Mouse (Mus musculus) forebrain, embryonic 14.5 days (tissue): ENCODE results near the gene Lcor. TPM values are rescaled to one million over a fixed set of nuclear protein-coding genes. Genes with fewer than 3 reads are reported as not detected.
A peak's percentile ranks its signal among the peaks of the same experiment; 100 is the strongest.

Experiments
- ATAC-seq: fragments of 200-750 bp; cut with Nextera tagmentation; 2 replicates; pipeline ENCODE4 v1.8.0; 2017; ENCODE audit warnings: mild to moderate bottlenecking, moderate library complexity
- DNase-seq: peaks from one replicate; pipeline ENCODE4 v3.0.0-alpha.2; 2015; ENCODE audit warnings: low spot score
- H3K27ac ChIP-seq: fragments of 300-500 bp; sonication (generic); 2 replicates; pipeline ENCODE4 v1.5.1; 2014; ENCODE audit warnings: low read depth, mild to moderate bottlenecking, control low read depth, low read length, moderate library complexity
- H3K27me3 ChIP-seq: fragments of 300-500 bp; sonication (generic); replicated peaks from 2 replicates; pipeline ENCODE4 v1.6.1; 2014; ENCODE audit warnings: low read length, control low read depth, mixed read lengths; ENCODE audit not compliant: control insufficient read depth, insufficient read depth
- H3K36me3 ChIP-seq: fragments of 300-500 bp; sonication (generic); 2 replicates; pipeline ENCODE4 v1.6.1; 2014; ENCODE audit warnings: low read length, control low read depth; ENCODE audit not compliant: control insufficient read depth, insufficient read depth
- H3K4me1 ChIP-seq: fragments of 300-500 bp; sonication (generic); 2 replicates; pipeline ENCODE4 v1.6.1; 2014; ENCODE audit warnings: antibody characterized with exemption, low read length, control low read depth; ENCODE audit not compliant: control insufficient read depth, insufficient read depth
- H3K4me2 ChIP-seq: fragments of 300-500 bp; sonication (generic); 2 replicates; pipeline ENCODE4 v1.6.1; 2014; ENCODE audit warnings: mild to moderate bottlenecking, control low read depth, low read length
- H3K4me3 ChIP-seq: fragments of 300-500 bp; sonication (generic); 2 replicates; pipeline ENCODE4 v1.5.1; 2014; ENCODE audit warnings: low read depth, low read length, control low read depth
- H3K9ac ChIP-seq: fragments of 300-500 bp; sonication (generic); 2 replicates; pipeline ENCODE4 v1.6.1; 2014; ENCODE audit warnings: mild to moderate bottlenecking, low read length, control low read depth, moderate library complexity
- H3K9me3 ChIP-seq: fragments of 300-500 bp; sonication (generic); replicated peaks from 2 replicates; pipeline ENCODE4 v1.6.1; 2016; ENCODE audit warnings: low read length, control low read depth, mixed read lengths; ENCODE audit not compliant: control insufficient read depth
- WGBS: fragments of 180-500 bp; shearing (Covaris S2); extraction: QIAGEN DNeasy Blood & Tissue Kit; methylation state at CpG from one replicate; pipeline ENCODE4 v1.1.7; 2014; 5-methylcytosine and 5-hydroxymethylcytosine counted together
- polyA plus RNA-seq: library from polyadenylated mRNA; unstranded; fragments of >200 nt; fragmentation: Nextera tagmentation; extraction: Ambion mirVana; gene quantifications from 2 replicates; pipeline ENCODE4 v1.2.1, GENCODE M21; 2014

The Lcor gene
- polyA plus RNA-seq, 1 experiment from 2014 or later: 16.8 TPM

DNA sequence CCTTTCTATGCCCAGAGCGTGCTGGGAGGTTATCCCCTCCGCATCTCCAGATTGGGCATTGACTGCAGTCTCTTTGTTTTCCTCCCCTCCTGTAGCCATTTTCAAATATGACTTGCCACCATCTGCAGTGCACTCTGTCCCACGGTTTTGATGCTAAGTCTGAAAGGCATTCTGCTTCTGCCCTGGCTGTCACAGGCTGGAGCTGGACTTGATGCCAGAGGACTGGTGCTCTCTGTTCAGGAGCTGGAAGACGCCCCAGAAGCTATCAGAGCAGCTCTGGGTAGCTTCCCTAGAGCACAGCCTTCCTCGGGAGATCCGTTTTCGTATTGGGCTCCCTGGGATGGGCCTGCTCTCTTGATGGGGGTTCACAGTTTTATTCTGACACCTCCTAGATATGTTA, 106.6 kb downstream of the Lcor start:
- peaks cover 28% of the 10 kb centered on the region for H3K36me3 ChIP-seq
- no peak overlapping the region for H3K27ac ChIP-seq
- no peak overlapping the region for H3K4me2 ChIP-seq
- DNase-seq: no peak
- no peaks in the 10 kb centered on the region for H3K4me1 ChIP-seq
- no peak overlapping the region for H3K9ac ChIP-seq
- H3K27me3 ChIP-seq: no peaks in the 10 kb centered on the region
- no peak for ATAC-seq
- H3K9me3 ChIP-seq: no peaks in the 10 kb centered on the region
- H3K4me3 ChIP-seq: no peak overlapping the region
- 84% methylated on average over 7 of the region's 7 CpGs for WGBS

DNA sequence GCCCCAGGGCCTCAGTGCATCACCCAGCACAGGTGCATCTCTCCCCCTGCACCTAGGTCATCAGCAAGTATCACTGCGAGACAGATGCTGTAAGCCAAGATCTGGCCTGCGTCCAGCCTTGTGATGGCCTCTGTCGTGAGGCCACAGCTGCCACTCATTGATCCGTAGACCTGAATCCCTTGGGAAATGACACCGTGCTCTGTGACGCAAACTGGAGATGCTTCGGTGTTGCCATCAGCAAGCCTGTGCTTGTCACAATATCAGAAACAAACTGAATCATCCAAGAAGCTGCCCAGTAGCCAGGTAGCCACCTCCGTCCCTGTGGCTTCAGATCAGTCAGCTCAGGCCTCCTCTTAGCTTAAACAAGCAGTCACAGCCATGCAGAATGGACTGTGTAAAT, 107.2 kb downstream of the Lcor start:
- Histone ChIP-seq H3K27me3 (no peaks in the 10 kb centered on the region), H3K9me3 (no peaks in the 10 kb centered on the region), H3K36me3 (peaks cover 22% of the 10 kb centered on the region), H3K4me2 (no peak overlapping the region), H3K4me3 (no peak overlapping the region), H3K4me1 (no peaks in the 10 kb centered on the region), H3K27ac (no peak overlapping the region), H3K9ac (no peak overlapping the region)
- ATAC-seq: no peak
- DNase-seq: no peak
- WGBS: 87% methylated on average over 8 of the region's 8 CpGs

DNA sequence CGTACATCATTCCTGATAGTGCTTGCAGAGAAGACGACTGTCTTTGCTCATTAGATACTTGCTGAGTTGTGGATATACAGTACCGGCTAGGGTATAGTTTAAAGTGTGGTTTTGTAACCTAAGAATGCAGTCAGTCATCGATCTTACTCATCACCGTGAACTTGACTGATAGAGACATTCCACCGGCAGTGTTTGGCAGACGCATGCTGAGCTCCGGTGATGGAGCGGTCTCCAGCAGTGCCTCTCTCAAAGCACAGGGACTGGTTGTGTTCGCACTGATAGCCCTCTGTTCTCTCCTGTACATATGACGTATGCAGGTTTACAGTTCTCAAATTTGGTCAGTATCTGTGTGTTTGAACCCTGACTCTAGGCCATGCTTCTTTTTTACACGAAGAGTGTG, 109.4 kb downstream of the Lcor start:
- peaks cover under 1% of the 10 kb centered on the region; the same call in 1 of the 2 replicates for H3K36me3 ChIP-seq
- H3K9ac ChIP-seq: no peak overlapping the region
- no peaks in the 10 kb centered on the region for H3K9me3 ChIP-seq
- no peaks in the 10 kb centered on the region for H3K4me1 ChIP-seq
- H3K27me3 ChIP-seq: no peaks in the 10 kb centered on the region
- no peak for ATAC-seq
- H3K4me2 ChIP-seq: no peak overlapping the region
- 84% methylated on average over 12 of the region's 12 CpGs for WGBS
- H3K4me3 ChIP-seq: no peak overlapping the region
- no peak for DNase-seq
- no peak overlapping the region for H3K27ac ChIP-seq

GRCm38 (mm10) chr19:41597170-41597894, 114.9 kb downstream of the Lcor start:
- DNase-seq (no peak), ATAC-seq (no peak)
- H3K36me3 ChIP-seq: 0 out of 2 replicates have a peak, but pooled peaks cover 5% of the 10 kb centered on the region
- no peak overlapping the region for H3K4me2 ChIP-seq
- no peaks in the 10 kb centered on the region for H3K4me1 ChIP-seq
- WGBS: 90% methylated on average over 6 of the region's 6 CpGs
- no peaks in the 10 kb centered on the region for H3K9me3 ChIP-seq
- no peak overlapping the region for H3K4me3 ChIP-seq
- no peak overlapping the region for H3K27ac ChIP-seq
- H3K27me3 ChIP-seq: no peaks in the 10 kb centered on the region
- H3K9ac ChIP-seq: no peak overlapping the region

DNA sequence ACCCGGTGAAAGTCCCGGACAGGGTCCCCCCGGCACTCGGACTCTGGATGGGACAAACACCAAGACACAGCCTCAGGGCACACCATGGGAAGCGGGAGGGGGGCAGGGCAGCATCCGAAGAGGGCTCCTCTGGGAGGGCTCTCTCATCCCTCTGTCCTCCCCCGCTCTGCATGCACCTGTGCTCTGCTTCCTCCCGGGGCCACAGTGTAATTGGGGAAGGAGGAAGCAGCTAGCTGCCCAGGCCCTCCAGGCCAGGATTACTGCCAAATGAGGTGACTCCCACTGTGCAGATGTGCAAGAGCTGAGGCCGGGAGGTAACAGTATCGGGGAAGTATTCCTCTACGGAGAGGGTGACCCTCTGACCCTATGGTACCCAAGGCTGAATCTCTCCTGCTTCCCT, 118.2 kb downstream of the Lcor start:
- Histone ChIP-seq H3K4me3 (no peak overlapping the region), H3K9me3 (no peaks in the 10 kb centered on the region), H3K27ac (no peak overlapping the region), H3K9ac (no peak overlapping the region), H3K36me3 (0 out of 2 replicates have a peak, but pooled peaks cover 11% of the 10 kb centered on the region), H3K4me2 (no peak overlapping the region), H3K27me3 (no peaks in the 10 kb centered on the region), H3K4me1 (no peaks in the 10 kb centered on the region)
- DNase-seq (no peak), ATAC-seq (no peak)
- 44% methylated on average over 11 of the region's 11 CpGs for WGBS

DNA sequence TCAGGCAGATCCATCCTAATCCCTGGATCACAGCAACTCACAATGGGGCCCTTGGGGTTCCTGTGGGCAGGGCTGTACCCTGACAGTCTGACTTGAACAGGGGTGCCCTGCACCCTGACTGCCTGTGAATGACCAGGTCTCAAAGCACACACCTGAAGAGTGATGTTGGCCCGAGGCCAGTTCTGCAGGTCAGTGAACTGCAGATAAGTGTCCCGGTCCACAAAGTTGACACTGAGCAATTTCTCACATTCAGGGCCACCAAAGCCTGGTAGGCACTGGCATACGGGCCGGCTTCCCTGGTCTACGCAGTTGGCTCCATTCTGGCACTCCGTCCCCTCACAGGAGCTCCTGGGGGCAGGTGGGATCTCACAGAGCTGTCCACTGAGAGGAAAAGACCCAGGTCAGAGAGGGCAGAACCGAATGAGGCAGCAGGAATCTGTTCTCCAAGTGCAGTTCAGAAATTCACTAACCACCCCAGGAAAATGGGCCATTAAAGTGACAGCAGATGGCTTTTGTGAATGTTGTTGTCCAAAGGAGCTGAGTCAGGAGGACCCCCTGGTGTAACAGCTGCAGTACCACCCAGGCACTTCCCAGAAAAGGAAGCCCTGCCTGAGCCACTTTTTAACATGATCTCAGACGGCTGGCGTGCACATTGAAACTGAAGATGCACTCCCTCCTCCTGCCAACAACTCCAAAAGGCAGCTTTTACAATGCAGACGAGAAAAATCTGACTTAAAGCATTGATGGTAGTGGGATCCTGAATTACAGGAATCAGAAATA, 124.0 kb downstream of the Lcor start:
- Histone ChIP-seq H3K36me3 (0 out of 2 replicates have a peak, but pooled peaks cover 9% of the 10 kb centered on the region), H3K27me3 (no peaks in the 10 kb centered on the region), H3K4me2 (no peak overlapping the region), H3K9me3 (no peaks in the 10 kb centered on the region), H3K27ac (no peak overlapping the region), H3K4me3 (no peak overlapping the region), H3K9ac (no peak overlapping the region), H3K4me1 (no peaks in the 10 kb centered on the region)
- 79% methylated on average over 10 of the region's 10 CpGs for whole genome bisulfite sequencing
- DNase-seq (no peak), ATAC-seq (no peak)

DNA sequence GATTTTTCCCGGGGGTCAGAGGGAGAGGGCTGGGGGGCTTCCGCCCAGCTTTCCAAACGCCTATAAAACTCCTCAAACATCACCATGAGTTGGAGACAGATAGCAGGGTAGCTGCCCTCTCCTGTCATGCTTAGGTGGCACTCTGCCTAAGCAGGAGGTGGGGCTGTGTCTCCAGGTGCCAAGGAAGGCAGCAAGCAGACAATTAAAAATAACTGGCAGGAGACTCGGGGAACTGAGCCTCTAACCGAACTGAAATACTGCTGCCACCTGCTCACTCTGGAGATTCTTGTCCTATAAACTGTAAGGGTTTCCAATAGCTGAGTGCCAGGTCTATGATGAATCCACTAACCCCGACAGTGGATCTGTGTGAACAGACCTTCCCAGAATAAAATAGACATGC, 129.2 kb downstream of the Lcor start:
- Histone ChIP-seq H3K4me2 (no peak overlapping the region), H3K27ac (no peak overlapping the region), H3K9me3 (no peaks in the 10 kb centered on the region), H3K4me1 (peaks cover 20% of the 10 kb centered on the region), H3K9ac (no peak overlapping the region), H3K27me3 (no peaks in the 10 kb centered on the region), H3K36me3 (no peaks in the 10 kb centered on the region), H3K4me3 (no peak overlapping the region)
- 63% methylated on average over 6 of the region's 6 CpGs for WGBS
- peak; percentile 24 for DNase-seq
- no peak for ATAC-seq
